Mouse (Mus musculus): ENCODE measurements around the gene Grk5.
"Not testable (repeated sequence)": the region's sequence is repeated elsewhere in the genome, so short reads cannot be mapped to it uniquely, and the experiment has no call there.

Gene Grk5

DNA sequence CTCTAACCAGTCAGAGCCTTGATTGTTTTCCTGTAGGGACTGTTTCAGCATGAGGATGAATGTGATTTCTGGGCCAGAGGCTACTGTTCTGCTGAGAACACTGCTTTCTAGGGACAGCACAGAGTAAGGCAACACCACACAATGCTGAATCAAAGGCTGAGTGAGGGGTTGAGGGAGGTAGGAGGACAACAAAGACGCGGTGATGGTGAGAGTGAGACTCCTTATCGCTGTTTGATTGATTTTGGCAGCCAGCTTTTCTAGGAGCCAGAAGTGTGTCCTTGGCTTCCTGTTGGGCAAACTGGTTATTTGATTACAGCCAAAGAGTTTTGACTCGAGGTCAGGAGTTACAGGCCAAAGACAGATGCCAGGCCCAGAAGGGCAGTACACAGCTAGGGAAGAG lies 25.7 kb downstream of the Grk5 start:
- DNase-seq = no peak

DNA sequence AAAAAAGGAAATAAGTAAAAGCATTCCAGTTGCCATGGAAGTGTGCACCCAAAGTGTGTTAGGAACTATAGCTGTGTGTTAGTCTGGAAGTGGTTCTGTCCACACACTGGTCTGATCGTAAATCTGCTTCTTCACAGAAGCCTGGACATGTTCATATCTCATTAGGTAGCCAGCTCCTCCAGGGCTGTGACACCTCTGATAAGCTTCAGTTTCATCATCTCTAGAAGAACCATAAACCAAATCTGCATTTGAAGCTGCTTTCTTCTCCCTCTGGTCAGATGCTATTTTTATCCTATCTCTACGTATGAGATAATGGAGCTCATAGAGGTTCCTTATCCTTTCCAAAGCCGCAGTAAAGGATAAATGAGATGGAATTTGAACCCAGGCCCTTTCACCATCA lies 26.3 kb downstream of the Grk5 start:
- no peak for DNase-seq

DNA sequence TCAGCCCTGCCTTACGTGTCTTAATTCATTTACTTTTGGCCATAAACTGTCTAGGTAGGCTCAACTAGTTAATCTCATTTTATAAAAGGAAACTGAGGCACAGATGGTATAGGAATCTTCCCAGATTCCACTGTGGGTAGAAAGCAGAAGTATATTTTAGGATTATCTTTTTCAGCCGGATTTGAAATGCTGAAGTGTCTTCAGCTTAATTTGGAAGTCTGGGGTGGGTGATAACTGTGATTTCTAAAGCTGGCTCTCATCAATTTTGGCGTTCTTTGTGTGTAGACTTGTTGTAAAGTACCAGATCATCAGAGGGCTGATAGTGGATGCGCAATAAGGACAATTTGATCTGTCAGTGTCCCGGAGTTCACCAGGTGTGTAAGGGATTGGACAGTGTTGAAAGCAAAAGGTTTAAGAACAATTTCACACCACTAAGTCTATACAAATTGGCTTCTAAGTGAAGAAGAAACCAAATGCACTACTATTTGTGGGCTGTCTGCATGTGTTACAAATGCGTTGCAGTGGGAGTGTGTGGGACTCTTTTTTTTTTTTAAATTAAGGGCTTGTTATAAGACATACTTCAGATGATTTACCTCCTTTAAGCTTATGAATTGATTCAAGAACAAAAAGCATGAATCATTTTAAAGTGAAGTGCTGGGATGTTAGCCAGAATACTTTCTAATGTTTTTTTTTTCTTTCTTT lies 27.5 kb downstream of the Grk5 start:
- DNase-seq = no peak

DNA sequence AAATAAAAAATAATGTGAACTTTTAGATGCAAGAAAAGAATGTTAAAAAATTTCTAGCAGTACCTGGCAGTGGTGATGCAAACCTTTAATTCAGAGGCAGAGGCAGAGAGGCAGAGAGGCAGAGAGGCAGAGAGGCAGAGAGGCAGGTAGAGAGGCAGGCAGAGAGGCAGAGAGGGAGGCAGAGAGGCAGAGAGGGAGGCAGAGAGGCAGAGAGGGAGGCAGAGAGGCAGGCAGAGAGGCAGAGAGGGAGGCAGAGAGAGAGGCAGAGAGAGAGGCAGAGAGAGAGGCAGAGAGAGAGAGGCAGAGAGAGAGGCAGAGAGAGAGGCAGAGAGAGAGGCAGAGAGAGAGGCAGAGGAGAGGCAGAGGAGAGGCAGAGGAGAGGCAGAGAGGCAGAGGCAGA lies 35.0 kb downstream of the Grk5 start:
- not testable (repeated sequence) for DNase-seq

DNA sequence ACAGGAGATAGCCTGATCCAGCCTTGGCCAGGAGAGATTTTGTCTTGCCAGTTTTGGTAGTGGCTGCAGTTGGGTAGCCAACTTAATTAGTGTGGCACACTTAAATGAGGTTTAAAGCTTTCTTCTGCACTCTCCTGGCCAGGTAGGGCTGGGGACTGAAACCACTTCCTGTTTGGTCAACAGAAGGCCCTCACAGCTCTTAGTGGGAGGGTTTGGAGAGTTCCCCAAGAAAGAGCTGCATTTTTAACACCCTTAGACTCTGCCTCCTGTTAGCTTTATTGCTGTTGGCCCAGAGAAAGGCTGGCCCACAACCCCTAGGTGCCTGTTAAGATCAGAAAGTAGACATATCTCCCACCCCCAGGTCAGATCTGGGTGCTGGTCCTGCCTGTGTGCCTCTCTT lies 45.5 kb downstream of the Grk5 start:
- DNase-seq = no peak

DNA sequence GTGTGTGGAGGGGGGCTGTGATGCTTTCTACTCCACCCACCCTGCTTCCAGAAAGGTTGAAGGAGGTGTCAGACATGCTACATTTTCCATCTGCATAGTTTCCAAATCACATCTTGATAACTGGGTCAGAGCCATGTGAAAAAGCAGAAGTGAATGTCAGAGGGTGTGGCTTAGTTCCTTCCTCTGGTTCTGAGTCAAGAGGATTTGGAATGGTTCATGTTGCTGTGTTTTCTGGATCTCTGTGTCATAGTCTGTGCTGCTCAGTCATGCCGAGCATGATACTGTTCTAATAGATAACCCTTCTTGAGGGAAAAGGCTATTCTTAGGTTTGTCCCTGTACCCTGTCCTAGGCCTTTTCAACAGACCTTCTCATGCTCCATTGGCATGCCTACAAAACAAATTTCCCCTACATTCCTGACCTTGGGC lies 50.4 kb downstream of the Grk5 start:
- peak; percentile 45 for DNase-seq

DNA sequence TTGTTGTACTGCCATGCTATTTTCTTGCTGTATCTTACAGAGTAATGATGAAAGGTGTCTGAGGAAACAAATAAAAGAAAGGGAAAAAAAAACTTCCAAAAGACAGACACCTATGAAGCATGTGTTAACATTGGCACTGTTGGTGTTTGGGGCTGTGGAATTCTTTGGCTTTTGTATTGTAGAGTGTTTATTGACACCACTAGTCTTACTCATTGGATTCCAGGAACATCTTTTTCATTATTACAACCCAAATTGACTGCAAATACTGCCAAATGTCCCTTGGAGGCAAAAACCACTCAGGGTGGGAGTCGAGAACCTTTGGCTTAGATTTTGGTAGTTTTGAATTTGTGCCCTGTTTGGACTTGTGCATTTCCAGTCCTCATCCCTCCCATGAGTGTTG lies 51.3 kb downstream of the Grk5 start:
- no peak for DNase-seq

DNA sequence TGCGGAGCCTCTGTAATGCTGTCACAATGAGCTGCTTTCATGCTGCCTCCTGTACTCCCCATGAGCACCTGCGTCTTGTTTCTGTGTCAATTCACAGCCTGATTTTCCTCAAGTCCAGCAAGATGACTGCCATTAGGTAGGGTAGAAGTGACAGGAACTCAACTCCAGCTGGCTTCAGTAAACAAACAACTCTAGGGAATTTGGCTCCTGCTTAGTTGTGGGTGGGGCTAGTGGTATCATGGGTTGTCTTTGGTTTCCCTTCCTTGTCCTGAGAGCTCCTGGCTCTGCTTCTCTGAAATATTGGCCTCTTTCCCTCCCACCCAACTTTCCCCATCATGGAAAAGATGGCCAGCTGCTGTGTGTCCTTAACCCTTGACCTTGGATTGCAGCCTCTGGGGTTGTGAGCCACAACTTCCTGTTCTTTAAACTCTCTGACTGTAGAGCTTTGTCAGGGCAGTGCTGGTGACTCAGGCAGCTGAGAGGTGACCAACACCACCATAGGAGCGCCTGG lies 56.3 kb downstream of the Grk5 start:
- DNase-seq = peak; percentile 77

DNA sequence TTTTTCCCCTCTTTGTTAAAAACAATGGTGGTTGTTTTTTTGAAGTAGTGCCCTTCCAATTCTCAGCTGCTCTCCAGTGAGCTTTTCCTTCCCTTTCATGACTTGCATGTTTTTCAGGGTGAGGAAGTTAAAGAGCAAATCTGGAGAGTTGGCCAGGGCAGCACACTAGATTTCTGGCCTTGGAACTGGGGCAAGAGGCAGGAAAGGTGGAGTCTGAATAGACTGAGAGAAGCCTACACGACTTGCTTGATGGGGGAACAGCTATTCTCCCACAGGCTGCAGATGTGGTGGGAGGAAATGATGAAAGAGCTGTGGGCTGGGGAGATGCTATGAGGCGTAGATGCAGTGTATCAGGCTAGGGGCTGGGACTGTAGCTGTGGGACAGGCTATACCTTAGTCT lies 57.1 kb downstream of the Grk5 start:
- peak; percentile 39 for DNase-seq

DNA sequence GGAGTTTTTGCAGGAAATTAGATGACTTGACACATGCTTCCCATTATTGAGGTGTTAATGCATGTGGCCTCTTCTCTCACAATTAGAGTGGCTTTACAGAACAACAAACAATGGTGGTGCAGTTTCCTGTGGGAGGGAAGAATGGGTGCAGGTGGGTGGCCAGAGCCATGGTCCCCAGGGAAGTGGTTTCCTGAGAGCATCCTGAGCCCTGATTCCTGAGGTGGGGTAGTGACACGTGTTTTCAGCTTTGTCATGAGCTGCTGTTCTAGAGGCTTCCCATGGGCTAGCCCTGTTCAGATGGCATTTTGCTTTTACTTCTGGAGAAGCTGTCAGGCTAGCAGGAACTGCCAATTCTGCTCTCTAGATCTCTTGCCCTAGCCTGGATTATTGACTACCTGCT lies 59.4 kb downstream of the Grk5 start:
- DNase-seq = no peak

DNA sequence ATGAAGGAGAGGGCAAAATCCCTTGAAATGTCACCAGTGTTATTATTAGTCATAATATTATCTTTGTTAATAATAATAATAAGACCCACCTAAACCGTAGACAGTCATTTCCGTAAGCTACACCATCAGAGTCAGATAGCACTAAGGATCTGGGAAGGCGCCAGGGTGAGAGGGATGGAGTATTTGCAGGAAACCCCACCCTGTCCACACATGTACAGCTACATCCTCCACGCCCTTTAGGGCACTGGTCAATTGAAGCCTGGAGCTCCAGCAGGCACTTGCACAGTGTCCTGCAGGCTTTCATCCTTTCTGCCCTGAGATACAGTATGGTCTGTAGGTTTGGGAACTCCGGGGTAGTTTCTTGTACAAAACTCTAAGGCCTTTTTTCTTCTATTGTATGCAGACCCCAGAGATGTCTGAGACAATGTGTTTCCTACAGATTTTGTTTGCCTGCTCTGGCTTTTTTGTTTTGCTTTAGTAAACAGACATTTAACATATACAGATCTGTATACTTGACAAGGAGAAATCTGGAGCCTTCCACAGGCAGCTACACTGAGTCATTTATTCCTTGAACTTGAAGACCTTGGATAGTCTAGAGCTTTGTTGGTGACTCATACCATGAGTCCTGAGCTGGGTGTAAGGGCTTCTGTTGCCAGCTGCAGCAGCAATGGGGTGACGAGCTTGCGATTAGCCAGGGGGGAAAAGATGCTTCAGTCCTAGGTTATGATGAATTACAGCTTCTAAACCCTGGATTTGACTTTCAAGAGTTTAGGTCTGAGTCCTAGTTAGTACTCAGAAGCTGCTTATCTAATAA lies 60.7 kb downstream of the Grk5 start:
- DNase-seq = peak; percentile 68

DNA sequence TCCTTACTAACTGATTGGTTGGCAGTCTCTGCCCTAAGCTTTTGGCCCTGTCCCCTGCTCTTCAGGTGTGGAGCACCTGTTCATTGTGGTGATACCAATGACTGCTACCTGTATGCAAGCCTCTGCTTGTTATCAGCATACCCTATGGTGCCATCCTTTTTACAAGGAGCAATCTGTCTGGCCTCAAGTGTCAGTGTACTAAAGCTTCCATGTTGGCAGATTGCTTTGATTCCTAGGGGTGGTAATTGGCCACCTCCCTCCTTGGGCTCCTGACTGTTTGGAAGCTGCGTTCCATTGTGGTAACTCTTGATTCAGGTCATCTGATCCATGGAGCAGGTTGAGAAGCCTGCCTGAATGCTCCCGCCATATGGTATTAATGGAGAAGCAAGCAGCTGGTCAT lies 65.6 kb downstream of the Grk5 start:
- no peak for DNase-seq

DNA sequence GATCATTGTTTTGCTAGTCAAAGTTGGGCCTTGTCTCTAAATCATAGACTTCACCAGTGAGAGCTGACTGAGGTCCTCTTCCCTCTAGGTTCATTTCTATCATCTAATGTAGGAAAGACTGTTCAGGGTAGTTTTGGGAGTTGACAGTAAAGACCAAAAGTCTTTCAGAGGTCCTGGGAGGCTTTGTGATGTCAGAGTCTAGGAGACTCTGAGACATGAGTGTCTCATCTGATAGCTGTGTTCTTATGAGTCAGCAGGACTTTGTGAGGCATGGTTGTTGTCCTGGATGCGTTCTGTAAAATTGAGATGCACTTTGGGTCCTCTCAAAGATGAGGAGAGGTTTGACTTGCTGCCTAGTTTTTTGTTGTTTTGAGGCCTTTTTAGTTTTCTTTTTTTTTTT lies 66.2 kb downstream of the Grk5 start:
- no peak for DNase-seq

DNA sequence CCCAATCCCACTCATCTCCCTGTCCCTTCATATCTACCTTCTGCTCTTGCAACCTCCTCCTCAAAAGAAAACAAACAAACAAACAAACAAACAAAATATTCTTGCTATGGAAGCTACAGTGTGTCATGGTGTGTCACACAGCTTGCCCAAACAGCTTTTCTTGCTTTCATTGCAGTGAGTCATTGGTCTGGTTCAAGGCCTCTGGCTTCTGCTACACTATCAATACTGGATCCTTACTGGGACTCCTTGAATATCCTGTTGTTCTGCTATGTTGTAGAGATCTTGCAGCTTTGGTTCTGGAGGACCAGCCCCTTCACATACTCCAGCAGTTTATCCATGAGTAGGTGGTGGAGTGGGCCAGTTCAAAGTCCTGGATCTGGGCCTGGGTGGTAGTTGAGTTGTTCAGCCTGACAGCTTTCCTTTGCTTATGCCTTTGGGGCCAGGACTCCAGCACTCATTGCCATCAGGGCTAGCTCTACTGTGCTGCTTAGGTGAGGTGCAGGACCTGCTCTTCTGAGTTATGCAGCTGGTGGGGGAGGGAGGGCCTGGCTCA lies 66.7 kb downstream of the Grk5 start:
- no peak for DNase-seq

DNA sequence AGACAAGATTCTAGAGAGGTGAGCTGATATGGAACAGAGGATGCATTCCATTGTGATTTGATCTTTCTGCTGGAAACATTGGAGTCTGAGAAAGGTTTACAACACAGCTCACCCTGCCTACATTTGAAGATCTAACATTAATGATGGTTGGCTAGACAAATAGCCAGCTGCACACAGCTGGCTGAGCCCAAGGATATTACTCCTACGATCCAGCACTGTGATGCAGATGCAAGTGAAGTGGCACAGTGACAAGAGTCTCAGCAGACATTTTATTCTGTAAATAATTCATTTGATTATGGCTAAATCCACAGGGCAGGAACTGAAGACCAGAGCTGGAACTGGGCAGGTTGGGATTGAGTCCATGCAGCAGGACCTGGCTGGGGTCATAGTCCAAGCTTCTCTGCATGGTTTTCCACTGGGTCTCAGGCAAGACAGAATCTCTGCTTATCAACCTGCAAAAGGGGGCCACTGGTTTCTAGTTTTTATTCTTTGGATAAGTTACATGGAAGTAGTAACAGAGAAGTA lies 70.2 kb downstream of the Grk5 start:
- DNase-seq = peak; percentile 72

DNA sequence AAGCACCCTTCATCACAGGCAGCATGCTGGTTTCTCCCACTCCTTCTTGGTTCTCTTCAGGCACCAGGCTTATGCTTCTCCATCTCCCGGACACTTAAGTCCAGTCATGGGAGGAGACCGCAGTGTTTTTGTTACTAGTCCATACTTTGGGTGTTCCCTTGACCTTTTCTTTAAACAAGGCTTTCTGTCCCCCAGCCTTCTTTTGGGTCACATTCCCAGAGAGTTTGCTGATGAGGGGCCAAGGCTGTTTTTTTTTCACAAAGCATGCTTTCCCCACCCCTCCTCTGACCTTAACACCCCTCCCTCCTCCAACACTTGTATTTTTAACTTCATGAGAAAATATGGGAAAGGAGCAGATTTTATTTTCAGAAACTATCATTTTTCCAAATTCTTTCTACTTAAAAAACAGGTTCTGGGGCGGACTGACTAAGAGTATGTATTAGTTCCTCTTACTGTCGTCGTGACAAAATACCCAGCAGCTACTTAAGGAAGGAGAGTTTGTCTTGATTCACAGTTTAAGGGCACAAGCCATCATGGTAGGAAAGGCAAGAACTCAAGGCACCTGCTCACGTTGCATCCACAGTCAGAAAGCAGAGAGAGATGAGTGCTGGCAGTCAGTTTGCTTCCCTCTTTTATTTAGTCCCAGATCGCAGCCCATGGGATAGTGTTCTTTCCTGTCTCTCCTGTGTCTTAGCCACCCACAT lies 73.0 kb downstream of the Grk5 start:
- DNase-seq = peak; percentile 18

DNA sequence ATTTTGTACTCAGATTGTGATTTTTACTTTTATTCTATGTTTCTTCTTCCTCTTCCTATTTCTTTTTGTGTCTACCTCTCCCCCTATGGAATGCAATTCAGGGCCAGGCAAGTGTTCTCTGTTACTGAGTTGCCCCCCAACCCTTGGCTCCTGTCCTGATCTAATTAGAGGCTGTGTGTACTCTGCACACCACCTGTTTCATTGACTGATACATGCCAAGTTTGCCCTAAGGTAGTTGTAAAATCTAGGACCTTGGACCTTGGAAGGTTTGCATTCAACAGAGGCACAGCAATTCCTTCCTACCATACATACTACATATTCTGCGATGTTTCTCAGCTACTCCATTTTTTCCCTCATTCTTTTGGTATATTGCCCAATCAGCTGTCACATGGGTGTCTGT lies 78.4 kb downstream of the Grk5 start:
- DNase-seq = no peak

DNA sequence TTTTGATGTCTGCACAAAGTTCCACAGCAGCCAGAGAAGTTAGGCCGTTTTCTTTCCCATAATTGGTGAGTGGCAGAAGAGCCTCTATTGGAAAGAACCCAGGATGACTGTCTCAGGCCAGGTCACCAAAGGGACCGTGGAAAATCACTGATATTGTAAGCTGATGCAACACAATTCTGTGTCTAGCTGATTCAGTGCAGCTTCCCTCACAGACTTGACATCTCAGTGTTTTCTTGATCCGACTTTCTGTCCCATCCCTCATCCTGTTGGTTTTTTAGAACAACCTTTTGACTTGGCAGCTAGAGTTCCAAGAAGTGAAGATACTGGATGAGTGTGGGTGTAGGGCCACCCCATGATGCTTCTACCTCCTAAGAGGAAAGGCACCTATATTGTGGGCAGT lies 80.9 kb downstream of the Grk5 start:
- no peak for DNase-seq

DNA sequence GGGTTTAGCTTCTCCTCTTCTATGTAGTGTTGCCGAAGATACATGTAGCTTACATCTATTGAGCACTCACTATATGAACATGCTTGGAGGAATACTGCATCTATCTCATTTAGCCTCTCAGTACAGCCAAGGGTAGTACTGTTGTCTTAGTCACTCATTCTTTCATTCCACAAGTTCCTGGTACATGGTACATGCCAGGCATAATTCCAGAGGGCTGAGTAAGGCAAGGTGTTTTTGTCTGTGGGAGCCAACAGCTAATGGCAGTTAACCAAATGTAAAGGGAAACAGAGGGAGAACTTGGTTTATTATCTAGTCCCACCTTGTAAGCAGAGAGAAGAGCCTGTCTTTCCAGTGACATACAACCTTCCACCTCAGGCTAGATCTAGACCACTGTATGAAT lies 82.0 kb downstream of the Grk5 start:
- DNase-seq = no peak

DNA sequence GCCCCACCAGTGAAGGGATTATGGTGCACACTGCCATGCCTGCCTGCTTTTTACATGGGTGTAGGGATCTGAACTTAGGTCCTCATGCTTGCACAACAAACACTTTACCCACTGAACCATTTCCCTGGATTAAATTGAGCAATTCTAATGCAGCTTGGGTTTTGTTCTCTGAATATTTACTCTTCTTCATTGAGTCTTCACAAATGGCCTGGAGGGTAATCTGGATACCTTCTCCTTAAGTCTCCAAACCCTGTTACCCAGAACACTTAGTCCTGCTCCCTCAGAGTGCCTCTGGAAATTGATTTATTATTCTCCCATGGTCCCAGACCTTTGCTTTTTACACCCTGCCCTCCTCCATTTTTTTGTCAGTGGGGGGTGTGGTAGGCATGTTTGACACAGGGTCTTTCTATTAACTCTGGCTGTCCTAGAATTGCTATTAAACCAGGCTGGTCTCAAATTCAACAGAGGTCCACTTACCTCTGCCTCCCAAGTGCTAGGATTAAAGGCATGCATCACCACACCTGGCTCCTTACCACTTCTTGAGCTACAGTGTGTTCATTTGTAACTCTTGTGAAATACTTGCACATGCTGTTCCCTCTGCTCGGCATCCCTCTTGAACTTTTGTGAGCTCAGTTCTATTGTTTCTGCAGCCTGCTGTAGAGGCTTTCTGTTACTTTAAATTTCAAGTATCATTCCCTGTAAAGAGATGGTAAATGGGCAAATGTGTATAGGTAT lies 82.9 kb downstream of the Grk5 start:
- DNase-seq = no peak

DNA sequence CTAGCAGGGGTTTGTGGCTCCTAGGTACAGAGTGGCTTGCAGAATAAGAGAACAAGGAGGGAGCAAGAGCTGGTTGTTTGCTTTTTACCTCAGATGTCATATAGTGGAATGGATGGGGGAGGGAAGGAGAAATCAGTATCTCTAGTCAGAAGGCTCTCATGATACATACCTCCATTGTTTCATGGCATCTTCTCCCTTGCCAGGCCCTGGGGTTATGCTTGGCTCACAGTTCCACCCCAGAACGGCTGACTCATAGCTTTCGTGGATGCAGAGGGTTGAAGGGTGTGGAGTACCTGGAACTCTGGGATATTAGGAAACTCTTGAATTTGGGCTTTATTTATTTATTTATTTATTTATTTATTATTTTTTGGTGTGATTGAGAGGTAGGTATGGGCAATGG lies 84.0 kb downstream of the Grk5 start:
- no peak for DNase-seq

DNA sequence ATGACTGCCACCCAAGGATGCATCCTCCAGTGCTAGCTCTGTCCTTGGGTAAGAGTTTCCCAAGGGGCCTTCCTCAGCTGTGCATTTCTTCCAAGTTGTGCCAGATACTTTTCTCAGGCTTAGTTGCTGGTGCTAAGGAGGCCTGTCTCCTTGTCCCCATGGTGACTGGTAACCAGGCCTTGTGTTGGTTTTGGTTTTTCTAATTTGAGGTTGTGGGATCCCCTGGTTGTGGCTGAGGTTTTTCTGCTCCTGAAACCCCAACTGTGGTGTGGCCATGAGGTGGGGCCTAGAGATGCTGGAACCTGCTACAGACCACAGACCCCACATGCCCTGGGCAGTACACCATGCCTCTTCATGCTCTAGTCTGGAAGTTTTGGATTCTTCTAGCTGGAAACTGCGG lies 90.0 kb downstream of the Grk5 start:
- DNase-seq = no peak
